Mouse (Mus musculus): ENCODE results near the gene Hspb6. TPM values are rescaled to one million over a fixed set of nuclear protein-coding genes. Genes with fewer than 3 reads are reported as not detected.

The Hspb6 gene
- polyA plus RNA-seq, 1 experiment, result 9.3 TPM

DNA sequence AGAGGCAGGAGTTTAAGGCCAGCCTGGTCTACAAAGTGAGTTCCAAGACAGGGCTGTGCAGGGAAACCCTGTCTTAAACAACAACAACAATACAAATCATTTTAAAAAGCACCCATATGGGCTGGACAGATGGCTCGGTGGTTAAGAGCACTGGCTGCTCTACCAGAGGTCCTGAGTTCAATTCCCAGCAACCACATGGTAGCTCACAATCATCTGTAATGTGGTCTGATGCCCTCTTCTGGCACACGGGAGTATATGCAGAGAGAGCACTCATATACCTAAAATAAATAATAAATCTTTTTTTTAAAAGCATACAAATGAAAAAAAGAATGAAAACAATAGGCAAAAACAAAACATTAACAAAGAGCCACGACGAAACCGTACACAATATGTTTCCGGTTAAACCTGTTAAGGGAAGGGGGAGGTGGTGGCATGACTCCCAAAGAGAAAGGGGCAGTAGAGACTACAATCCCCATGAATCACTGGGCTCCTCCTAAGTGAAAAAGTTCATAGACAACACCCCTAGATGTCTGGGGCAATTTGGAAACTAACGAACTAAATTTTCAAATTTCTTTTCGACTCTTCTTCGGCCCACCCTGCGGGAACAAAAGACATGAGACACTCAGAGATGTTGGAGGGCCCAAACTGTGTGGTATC is 405 bp upstream of the Hspb6 start:
- peak in 1 of 2 experiments; percentile 44 for DNase-seq (ENCODE audit: extremely low spot score in 1 of 2, low spot score in 1 of 2)

DNA sequence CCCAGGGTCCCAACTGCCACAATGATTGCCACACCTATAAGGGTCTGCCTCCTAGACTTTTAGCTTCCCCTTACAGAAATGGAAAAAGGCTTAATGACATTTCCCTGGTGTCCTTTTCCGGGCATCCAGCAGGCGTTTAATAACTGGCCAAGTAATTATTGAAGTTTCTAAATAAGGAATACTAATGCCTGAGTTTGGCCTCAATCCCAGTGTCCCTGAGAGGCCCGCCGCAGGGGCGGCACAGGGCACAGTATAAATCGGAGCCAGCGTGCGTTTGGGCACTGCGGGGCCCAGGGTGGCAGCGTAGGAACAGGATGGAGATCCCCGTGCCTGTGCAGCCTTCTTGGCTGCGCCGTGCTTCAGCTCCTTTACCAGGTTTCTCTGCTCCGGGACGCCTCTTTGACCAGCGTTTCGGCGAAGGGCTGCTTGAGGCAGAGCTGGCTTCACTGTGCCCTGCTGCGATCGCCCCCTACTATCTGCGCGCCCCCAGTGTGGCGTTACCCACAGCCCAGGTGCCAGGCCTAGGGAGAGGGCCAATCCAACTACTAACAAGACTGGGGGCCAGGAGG is 1.1 kb downstream of the Hspb6 start:
- DNase-seq (ENCODE audit: extremely low spot score in 1 of 2, low spot score in 1 of 2), result peak in 1 of 2 experiments; percentile 44

DNA sequence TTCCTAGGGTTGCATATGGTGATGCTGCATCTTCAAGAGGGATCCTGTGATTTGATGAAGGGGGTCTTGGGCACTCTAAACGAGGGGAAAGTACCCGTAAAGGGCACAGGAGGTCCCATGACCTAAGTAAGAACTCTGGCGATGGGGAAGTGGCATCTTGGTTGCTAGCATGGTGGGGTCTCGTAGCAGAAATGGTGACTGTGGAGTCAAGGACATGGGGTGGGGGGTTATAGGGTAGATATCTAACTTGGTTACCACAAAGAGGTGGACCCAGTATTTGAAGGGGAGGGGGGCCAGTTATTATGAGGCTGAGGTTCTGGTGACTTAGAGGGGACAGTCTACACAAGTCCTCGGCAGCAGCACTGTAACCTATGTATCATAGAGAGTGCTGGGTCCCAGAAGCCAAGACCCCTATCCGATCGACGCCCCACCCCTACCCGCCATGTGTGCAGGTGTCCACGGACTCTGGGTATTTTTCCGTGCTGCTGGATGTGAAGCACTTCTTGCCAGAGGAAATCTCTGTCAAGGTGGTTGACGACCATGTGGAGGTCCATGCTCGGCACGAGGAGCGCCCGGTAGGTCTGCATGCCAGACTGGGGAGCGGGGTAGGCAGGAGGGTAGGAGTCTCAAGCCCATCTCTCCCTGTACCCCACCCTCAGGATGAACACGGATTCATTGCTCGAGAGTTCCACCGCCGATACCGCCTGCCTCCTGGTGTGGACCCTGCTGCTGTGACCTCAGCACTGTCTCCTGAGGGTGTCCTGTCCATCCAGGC is 2.0 kb downstream of the Hspb6 start:
- DNase-seq (ENCODE audit: extremely low spot score in 1 of 2, low spot score in 1 of 2), result no peak

DNA sequence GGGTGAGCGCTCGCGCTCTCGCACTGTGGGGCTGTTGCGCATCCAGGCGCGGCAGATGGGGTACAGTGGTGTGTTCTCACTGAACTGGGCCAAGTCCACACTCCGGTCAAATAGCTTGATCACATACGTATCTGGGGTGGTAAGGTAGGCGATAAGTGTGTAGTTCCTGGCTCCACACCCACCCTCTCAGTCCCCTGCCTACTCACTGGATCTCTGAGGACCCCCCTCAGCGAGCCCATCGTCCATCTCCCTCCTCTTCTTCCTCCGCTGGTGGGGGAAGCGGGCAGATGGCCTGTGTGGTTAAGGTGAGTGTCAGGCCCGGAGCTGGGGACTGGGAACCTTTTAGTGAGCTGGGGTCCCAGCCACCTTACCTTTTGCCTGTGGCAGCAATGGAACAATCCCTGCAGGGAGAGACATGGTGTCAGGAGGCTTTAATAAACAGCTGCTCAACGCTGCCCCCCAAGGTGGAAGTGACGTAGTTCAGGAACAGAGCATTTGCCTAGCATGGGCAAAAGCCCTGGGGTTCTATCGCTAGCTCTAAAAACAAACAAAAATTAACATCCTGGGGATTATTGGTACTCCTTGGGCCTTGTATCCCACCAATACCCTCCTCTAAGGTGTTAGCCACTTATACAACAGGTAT is 5.0 kb downstream of the Hspb6 start:
- DNase-seq (ENCODE audit: extremely low spot score in 1 of 2, low spot score in 1 of 2), result no peak

DNA sequence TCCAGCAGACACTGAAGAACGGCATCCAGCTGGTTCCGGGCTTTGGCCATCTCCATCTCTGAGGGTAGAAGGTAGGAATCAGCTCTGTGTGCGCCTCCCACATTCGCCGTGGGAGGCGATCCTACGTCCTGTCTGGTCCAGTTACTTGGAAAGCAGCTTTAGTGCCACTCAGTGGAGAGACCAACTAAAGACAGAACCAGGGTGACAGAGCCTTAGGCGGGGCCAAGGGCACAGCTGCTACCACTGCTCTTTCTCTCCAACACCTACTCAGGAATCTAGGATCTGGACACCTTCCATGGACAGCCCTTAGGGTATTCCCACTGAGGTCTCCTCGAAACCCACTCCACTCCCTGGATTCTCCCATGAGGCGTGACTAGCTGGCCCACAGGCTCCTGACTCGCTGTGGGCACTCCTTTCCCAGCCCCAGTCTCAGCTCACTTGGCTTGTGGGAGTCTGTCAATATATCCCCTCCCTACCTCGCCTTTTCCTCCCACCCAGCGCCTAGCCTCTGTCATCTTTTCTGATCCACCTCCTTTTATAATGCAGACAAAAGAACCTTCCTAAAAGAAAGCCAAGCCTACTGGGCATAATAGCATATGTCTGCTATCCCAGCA is 6.0 kb downstream of the Hspb6 start:
- peak in 1 of 2 experiments; percentile 47 for DNase-seq (ENCODE audit: extremely low spot score in 1 of 2, low spot score in 1 of 2)

DNA sequence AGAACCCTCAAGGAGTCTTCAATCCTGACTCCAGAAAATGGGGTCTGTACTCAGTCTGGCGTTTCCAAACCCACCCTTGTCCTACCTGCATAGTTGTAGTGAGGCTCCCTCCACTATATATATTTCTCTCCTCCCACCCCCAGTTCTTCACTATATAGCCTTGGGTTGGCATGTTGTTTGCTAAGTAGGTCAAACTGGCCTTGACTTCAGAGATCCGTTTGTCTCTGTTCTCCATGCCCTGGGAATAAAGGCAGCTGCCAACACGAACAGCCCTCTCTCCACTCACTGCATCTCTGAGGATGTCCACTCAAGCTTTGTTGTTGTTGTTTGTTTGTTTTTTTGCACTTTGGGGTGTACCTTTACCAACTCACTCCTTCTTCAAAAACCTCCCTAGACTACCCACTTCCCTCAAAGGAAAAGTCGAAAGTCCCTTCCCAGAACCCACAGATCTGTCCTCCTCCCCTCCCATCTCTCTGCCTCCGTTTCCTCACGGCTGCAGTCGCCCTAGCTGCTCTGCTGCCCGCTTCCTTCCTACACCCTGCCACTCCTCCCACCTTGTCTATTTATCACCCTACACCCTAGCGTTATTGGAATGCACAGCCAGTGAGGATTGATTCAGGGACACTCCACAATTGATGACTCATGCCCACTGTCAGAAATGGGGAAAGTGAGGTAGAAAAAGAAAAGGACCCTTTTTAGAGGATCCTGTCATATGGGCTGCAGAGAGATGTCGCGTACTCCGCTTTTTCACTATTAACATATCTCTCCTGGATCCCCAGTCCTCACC is 6.9 kb downstream of the Hspb6 start:
- peak in 1 of 2 experiments; percentile 39 for DNase-seq (ENCODE audit: extremely low spot score in 1 of 2, low spot score in 1 of 2)

DNA sequence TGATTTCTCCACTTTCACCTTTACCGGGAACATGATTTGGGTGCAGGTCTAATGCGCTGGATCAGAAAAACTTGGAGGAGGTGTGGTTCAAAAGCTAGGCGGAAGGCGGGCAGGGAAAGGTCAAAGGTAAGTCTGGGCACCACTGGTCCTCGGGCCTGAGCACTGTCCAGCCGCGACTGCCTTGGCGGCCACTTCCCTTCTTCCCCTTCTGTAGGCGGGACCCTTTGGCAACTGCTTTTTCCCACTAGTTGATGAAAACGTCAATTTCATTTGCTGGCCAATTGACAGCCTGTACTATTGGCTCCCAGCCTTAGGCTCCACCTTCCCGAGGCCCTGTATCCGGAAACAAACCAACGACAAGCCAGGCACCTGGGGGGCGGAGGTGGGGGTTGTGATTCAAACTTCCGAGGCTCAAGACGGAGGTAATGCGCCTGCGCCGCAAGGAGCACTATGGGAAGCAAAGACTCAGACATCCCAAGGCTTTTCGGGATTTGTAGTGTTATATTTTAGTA is 7.5 kb downstream of the Hspb6 start, which contains the start of gene Lin37:
TSS of gene Lin37 (minus strand) at position 396 of the 512 bp plus-strand sequence.
- DNase-seq (ENCODE audit: extremely low spot score in 1 of 2, low spot score in 1 of 2), result peak; percentile 99

DNA sequence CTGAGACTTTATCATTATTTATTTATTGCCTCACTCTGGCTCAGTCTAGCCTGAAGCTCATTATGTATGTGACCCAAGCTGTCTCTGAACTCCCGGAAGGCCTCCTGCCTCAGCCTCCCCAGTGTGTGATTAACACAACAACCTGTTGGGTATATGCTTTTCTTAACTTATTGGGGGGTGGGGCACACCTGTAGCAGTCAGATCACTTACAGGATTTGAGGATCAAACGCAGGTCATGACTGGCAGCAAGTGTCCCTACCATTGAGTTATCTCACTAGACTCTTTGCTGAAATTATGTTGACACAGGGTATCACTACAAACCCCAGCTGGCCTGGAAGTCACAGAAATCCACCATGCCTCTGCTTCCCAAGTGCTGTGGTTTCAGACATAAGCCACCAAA is 8.3 kb downstream of the Hspb6 start:
- DNase-seq (ENCODE audit: extremely low spot score in 1 of 2, low spot score in 1 of 2), result no peak

DNA sequence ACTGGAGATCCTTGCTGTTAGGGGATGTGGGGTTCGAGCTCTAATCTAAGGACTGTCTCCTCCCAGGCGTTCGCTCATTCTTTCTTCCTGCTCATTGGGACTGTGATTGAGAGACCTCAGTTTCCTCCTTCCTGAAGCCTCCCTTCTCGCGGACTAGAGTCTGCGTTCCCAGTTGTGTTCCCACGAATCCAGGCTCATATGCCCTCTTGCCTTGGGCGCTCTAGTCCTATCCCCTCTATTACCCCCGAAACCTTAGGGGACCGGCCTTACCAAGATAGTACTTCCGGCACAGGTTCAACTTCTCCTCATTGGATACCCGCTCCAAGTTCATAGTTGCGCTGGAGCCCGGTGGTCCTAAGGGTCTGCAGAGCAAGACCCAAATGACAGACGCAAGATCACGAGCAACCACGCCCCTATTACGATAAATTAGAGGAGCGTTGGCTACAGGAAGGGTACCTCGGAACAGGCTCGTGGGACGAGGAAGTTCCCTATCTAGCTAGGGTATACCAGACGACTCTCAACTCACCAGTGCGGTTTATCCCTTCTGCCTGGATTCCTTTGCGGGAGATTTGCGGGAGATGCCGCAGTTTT is 10.6 kb downstream of the Hspb6 start:
- DNase-seq (ENCODE audit: extremely low spot score in 1 of 2, low spot score in 1 of 2), result peak in 1 of 2 experiments; percentile 41

DNA sequence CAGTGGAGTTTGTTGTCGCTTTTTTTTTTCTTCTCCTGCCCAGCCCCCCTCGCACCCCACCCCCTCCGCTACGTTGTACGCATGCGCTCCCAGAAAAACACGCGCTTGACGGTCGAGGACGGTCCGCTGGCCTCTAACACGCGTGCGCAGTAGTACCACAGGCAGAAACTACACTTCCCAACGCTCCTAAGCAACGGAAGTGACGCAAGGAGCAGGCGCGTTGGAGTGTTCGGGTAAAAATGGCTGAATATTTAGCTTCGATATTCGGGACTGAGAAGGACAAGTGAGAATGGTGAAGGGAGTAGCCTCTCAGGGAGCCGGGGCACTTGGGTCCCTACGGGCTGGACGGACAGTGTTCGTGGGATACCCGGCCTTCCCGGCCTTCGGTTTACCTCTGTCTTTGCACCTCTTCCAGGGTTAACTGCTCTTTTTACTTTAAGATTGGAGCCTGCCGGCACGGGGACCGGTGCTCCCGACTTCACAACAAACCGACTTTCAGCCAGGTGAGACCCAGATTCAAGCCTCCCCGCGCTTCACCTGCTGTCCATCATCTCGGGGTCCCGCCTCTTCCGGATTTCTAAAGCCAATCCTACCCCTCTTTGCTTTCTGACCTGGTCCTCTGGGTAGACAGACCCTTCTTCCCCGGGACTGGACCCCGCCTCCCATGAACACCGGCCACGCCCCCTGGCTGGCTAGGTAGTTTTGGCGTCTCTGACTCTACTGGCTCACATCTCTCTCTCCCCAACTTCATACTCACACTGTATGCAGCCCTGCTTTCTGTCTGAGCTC is 11.3 kb downstream of the Hspb6 start, which contains the start of the genes U2af1l4, Gm49396 and Psenen:
TSS of gene U2af1l4 (plus strand) at position 185 of the 789 bp plus-strand sequence.
TSS of gene Gm49396 (plus strand) at position 228 of the 789 bp plus-strand sequence.
TSS of gene Psenen (minus strand) at position 511 of the 789 bp plus-strand sequence.
- peak; percentile 95 to 97 for DNase-seq (ENCODE audit: extremely low spot score in 1 of 2, low spot score in 1 of 2)

DNA sequence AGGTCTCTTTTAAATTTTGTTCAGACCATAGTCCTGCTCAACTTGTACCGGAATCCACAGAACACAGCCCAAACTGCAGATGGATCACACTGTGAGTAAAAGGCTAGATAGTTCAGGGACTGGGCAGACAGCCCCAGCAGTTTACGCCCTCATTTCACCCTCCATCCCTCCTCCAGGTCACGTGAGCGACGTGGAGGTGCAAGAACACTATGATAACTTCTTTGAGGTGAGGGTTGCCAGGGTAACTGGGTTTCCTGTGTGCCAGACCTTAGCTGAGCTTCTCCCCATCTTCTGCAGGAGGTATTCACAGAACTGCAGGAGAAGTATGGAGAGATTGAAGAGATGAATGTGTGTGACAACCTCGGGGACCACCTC is 11.9 kb downstream of the Hspb6 start:
- DNase-seq (ENCODE audit: extremely low spot score in 1 of 2, low spot score in 1 of 2), result no peak

DNA sequence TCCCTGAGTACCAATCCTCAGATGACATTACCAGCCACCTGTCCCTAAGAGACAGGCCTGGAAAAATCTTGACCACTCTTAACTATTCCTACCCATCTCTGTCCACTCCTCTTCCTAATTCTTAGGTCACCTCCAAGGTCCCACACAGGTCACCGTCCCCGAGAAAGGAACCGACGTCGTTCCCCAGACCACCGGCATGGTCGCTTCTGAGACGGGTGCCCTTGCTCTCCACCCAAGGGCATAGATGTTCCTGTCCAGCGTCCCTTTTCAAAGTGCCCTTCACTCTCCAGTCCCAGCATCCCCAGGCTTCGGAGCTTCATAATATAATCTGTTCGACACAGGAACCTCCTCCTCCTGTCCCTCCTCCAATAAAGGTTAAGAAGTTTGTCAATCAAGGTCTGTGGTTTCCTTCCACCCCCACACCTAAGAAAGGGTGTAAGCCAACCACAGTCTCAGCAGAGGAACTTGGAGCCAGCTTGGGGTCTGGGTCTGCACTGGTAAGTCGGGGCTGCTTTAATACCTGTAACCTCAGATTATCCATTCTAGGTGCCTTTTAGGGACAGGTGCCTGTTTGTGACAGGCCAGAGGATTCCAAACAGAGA is 13.1 kb downstream of the Hspb6 start, which contains the start of gene Igflr1:
TSS of gene Igflr1 (plus strand) at position 458 of the 602 bp plus-strand sequence.
- DNase-seq (ENCODE audit: extremely low spot score in 1 of 2, low spot score in 1 of 2), result no peak

DNA sequence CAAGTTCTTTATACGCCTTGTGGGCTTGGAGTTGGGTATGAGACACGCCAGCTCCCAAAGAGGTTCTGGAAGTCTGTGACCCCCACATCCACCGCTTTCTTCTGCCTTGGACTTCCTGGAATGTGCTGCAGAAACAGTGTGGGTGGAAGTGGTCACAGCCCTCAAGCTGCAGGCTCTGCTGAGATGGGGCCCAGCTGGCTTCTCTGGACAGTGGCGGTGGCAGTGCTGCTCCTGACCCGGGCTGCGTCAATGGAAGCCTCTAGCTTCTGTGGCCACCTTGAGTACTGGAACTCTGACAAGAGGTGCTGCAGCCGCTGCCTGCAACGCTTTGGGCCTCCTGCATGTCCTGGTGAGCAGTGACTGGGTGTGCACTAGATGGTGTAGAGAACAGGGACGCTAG is 14.1 kb downstream of the Hspb6 start:
- DNase-seq (ENCODE audit: extremely low spot score in 1 of 2, low spot score in 1 of 2), result no peak

DNA sequence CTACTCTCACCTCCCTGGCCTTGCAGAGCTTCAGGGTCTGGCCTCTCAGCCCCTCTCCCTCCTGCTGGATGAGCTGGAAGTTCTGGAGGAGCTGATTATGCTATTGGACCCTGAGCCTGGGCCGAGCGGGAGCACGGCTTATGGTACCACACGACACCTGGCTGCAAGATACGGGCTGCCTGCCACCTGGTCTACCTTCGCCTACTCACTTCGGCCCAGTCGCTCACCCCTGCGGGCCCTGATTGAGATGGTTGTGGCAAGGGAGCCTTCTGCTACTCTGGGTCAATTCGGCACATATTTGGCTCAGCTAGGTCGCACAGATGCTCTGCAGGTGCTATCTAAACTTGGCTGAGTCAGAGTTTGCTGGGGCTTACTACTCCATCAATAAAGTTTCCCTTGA is 15.6 kb downstream of the Hspb6 start:
- no peak for DNase-seq (ENCODE audit: extremely low spot score in 1 of 2, low spot score in 1 of 2)

DNA sequence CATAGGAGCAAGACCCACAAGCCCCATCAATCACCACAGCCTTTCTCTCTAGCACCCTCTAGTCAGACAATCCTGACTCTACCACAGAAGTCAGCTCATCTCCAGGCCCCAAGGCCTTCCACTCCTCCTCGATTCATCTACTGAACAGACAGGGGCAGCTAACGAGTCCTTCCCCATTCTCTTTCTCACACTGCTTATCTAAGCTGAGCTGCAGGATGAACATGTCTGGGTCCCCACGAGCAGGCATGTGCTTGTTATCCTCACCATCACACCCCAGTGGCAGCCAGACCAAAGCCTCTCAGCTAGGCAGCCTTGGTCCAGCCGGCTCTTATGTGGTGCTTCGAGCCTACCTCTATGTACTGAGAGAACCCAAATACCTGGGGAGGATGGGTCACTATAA is 20.4 kb downstream of the Hspb6 start:
- DNase-seq (ENCODE audit: extremely low spot score in 1 of 2, low spot score in 1 of 2), result no peak

DNA sequence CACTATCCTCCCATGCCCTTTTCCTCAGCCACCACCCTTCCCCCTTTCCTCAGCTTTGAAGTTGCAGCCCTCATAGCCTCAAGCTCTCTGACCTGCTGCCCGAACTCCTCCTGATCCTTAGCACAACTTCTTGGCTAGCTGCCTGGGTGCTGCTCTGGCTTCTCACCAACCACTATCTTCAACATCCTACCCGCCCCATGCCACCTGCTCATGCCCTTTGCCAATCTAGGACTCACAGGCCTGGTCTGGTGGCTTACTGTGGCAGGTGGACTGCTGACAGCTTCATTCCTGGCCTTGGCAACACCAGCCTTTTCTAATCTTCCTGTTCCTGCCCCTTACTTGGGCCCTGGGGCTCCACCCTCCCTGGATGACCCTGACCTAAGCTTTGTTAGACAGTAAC is 21.0 kb downstream of the Hspb6 start:
- no peak for DNase-seq (ENCODE audit: extremely low spot score in 1 of 2, low spot score in 1 of 2)

DNA sequence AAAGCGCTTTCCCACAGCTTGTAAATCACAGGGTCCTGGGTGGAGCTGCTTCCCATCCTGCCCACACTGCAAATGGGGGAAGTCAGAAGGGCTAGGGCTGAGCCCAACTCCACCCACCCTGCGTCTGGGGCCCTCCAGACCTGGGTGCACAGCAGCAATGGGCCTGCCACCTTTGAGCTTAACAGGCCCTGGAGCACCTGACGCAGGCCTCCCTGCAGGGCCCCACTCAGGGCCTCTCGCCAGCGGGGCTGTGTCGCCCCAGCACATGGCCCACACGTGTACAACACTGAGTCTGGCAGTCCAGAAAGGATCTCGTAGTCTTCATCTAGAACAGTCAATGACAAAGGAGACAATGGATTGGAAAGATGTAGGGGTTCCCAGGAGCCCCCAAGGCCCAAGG is 28.0 kb downstream of the Hspb6 start:
- DNase-seq (ENCODE audit: extremely low spot score in 1 of 2, low spot score in 1 of 2), result no peak

DNA sequence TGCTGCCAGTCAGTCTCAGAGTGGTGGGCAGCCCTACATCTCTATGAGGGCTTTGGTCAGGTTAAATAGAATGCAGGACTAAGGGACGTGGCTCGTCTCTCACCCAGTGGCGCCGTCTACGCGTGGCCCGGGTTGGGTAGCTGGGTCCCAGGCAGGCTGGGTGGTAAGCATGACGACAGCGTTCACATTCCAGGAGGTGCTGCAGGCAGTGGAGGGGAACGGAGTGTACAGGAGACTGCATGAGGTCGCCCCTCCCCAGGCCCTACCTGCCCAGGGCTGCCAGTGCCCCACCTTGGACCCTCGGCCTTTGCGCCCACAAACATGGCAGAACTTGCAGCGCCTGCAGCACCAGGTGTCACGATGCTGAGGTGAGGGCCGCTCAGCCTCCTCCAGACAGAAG is 29.6 kb downstream of the Hspb6 start:
- no peak for DNase-seq (ENCODE audit: extremely low spot score in 1 of 2, low spot score in 1 of 2)

All from frontal cortex, adult 2 months (tissue).